Mouse (Mus musculus) hindlimb bud, embryonic 11.5 days (tissue): Measurements from ENCODE around the gene Gm3183.
"Not testable (repeated sequence)": the region's sequence is repeated elsewhere in the genome, so short reads cannot be mapped to it uniquely, and the experiment has no call there.

ENCODE experiments used
- DNase-seq: peaks from one replicate; pipeline ENCODE4 v3.0.0-alpha.2; 2012; ENCODE audit warnings: low read depth, low spot score; ENCODE audit errors: extremely low spot score

The Gm3183 gene

GRCm38 (mm10) chr5:94865136-94865535 lies at the start of gene Gm3183:
TSS of gene Gm3183 (plus strand) at chr5:94865436.
- DNase-seq: not testable (repeated sequence)
